Mouse (Mus musculus) lung, postnatal 0 days (tissue): Measurements from ENCODE around the gene Clic1.

Experiments
- CTCF ChIP-seq: IDR thresholded peaks from 2 replicates; pipeline ENCODE4 v1.5.1; 2016; ENCODE audit warnings: antibody characterized with exemption, mild to moderate bottlenecking
- EP300 ChIP-seq: IDR thresholded peaks from 2 replicates; pipeline ENCODE4 v1.6.1; 2016; ENCODE audit warnings: antibody characterized with exemption, mild to moderate bottlenecking, control low read depth

DNA sequence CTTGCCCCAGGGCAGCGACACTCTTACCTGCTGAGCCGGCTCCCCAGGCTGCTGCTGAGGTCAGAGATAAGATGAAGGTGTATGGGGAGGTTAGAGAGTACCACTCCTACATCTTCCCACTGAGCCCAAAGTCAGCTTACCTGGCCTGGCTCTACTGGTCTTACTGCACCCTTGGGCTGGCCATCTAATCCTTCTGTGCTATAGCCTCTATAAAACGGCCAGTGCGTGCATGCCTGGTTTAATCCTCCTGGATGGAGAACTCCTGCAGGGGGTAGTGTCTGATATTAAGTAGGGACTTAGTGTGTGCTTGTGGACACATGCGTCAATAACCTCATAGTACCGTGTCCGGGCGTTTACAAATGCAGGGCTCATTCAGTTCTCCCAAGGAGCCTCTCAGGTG is 29.2 kb upstream of the Clic1 start:
- TF ChIP-seq CTCF (no peak), EP300 (no peak)
